Mouse (Mus musculus): ENCODE data around the gene Thnsl1.

GRCm38 (mm10) chr2:21236846-21237245 is 31.3 kb downstream of the Thnsl1 start:
- TF ChIP-seq POLR2A (IDR thresholded peaks at IDR 0.05; ENCODE audit: borderline replicate concordance, extremely low read depth, insufficient read depth, insufficient read length, poor library complexity, severe bottlenecking) (no peak), CTCF (IDR thresholded peaks at IDR 0.05; ENCODE audit: borderline replicate concordance, extremely low read depth, insufficient read depth, insufficient read length) (no peak)

Measured in brain, embryonic 14.5 days (tissue).